Mouse (Mus musculus): ENCODE measurements around the gene Pbx2.

The Pbx2 gene

DNA sequence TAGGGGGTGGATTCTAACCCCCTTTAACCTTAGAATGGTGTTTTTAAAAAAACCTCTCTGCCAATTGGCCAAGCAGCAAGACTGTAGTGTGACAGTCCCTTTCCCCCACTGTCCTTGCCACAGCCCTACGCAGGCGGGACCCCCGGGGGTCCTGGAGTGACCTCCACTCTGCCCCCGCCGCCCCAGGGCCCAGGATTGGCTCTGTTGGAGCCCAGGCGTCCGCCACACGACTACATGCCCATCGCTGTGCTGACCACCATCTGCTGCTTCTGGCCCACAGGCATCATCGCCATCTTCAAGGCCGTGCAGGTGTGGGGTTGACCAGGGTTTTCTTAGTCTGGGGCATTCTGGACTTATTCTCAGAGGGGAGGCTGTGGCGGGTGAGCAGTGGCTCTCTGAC lies 40.6 kb downstream of the Pbx2 start:
- no peak for DNase-seq

DNA sequence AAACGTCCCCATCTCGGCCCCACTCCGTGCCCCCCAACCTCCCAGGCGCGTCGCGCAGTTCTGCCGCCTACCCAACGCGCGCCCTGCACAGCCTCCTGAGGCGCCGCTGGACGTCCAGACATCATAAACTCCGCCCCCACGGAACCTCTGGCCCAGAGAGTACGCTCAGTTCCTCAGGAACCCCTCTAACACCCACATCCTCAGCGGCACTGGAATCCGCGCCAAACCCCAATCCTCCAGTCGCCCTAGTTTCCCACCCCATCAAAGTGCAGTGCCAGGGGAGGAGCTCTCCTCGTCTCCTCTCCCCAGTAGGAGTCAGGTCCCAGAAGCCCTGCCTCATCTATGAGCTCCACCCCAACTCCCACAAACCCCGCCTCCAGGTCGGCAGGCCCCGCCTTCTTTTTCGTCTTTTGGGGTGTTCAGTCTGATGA lies 41.2 kb downstream of the Pbx2 start:
- peak; percentile 87 for DNase-seq

DNA sequence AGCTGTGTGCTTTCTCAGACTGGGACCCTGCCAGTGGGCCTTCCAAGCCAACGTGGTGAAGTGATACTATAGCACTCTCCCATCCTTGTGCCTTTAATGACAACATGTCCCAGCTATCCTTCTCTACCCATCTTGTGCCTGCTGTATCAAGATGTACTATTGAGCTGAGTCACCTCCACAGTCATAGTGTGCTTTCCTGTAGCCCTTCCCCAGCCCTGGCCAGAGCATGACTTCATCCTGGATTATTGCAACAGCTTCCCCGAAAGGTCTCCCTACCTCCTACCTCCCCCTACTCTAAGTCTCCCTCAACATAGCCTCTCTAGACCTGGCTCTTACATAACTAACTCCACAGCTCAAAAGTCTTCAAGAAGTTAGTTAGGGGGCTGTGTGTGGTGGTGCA lies 44.6 kb downstream of the Pbx2 start:
- DNase-seq = no peak

DNA sequence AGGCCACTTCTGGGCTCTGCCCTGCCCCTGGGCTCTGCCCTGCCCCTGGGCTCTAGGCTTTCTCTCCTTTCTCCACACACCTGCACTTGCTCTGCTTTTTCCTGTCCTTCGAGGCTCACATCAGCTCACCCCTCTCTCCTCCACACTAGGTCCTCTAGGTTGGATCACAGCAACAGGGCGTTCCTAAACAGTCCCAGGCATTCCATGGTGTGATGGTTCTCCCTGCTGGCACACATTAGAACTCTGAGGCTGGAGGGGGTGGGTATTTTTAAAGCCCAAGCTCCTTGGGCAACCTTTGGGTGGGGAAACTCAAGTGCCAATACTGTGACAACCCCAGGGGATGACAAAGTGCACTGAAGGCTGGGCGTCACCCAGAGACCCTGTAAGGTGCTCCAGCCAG lies 46.4 kb downstream of the Pbx2 start:
- no peak for DNase-seq

DNA sequence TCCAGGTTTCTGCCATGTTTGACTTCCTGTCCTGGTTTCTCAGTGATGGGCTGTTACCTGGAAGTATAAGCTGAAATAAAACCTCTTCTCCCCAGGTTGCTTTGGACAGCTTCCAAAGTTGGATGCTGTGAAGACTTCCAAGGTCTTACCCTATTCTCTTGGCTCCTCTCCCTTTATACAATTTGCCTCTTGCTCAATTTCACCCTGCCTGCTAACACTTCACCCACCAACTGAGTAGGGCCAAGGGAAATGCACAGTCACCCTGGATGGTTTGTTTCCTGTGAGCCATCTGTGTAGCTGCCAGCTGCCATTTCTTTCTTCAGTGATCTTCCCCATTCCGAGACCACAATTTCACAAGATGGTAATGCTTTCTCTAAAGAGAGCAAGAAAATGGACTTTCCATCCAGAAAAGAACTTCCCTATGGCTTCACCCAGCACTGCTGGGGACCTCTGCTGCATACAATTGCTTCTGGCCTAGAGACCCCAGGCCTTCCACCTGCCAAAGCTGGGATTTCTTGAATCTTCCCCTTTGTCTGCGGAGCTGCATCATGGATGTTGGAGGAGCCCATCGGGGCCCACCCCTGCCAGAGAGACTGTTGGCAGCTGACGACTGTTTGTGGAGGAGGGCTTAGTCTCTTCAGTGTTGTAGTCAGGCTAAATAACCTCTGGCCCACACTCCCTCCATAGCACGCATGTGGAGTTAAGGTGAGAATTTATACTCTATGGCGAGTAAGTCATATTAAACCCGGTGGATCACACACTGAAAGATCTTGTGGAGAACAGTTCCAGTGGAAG lies 48.6 kb downstream of the Pbx2 start:
- DNase-seq = no peak

DNA sequence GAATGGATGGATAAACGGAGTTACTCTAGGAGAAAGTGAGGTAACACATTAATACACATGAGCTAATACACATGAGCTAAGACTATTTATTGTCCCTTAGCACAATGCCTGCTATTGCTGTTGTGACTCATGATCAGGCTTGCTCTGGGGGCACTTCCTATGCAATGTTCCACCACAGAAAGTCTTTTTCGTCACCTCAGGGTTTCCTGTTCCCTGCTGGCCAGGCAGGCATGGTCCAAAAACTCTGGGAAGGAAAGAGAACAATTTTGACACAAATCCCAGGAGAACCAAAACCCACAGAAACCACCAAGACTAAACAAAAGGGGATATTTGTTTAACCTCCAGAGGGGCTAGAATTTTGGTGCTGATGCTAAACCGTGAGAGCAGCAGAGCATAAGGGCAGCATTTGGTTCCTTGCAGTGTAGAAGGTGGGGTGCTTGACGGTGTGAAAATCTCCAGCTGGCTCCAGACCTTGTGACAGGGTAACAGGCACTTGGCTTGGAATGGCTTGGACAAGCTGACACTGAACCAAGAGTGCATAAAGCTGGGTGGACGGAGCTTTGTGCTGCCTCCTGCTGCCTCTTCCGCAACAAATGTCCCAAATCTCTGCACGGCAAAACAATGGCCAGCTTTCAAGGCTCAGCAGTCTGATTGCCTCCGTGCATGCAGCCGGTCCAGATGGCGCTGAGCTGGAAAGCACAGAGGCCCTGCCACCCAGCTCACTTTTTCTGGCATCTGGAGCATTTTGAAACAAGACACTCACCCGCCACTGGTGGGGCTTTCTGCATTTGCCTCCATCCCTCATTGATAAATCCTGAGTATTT lies 49.9 kb downstream of the Pbx2 start:
- DNase-seq = no peak

DNA sequence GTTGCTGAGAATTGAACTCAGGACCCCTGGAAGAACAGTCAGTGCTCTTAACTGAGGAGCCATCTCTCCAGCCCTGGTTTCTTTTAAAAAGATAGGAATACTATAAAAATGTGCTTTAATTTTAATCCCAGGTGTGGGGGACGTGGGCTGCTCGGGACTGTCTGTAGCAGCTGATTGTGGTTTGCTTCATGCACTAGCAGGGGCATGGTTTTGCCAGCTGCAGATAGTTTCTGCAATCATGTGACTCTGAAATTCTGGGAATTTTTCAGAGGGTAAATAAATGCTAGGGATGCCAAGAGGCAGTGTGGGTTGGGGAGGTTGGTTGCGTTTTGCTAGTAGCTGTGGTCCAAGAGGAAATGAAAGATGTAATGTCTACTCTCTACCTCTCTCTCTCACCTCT lies 50.9 kb downstream of the Pbx2 start:
- DNase-seq = no peak

DNA sequence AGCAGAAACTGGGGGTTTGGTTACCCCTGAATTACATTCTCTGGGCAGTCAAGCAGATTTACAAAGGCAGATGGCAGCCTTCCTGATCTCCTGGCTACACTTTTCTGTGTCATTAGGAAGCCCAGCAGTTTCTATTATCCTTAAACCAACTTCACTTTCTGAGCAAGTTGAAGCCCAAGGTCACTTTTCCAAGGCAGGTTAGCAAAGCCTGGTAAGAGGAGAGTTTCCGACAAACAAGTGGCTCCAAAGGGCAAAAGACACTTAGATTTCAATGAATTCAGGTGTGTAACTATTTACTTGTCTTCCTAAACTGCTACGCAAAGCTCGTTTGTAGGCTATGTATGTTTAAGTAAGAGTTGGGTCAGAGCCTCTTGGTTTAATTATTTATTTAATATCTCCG lies 52.3 kb downstream of the Pbx2 start:
- no peak for DNase-seq

DNA sequence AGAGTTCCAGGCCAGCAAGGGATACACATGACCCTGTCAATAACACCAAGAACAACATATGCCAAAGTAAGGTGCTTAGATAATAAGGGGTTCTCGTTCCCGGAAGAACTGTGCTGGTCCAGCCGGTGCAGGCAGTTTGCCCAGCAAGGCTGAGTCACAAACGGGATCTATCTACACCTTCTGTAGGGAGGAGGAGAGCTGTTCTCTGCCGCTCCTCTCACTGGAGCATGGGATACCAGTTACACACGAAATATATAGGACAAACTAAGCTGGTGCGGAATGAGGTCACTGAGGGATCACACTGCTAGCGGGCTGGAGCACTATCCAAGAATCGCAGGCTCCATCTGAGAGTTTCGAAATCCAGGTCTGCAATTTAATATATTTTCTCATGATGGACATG lies 52.9 kb downstream of the Pbx2 start:
- no peak for DNase-seq

DNA sequence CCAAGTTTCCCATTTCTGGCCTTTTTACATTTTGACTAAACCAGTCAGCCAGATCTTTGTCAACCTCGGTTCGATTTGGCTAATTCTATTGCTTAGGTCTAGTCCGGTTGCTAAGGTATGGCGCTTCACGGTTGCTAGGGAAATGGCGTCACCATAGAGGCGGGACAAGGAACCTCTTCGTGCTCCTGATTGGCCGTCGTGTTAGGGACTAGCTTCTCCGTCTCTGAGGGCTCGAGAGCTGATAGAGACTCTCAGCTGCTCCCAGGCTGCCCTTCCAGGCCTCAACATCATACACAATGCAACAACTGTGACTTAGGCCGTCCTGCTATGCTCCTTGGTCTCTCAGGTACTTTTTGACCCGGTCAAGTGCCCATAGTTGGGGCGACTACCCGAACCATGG lies 53.5 kb downstream of the Pbx2 start, which contains the start of gene Fkbpl:
Gene Fkbpl (plus strand): TSS at position 157 of the 400 bp plus-strand sequence.
- DNase-seq = peak; percentile 97

DNA sequence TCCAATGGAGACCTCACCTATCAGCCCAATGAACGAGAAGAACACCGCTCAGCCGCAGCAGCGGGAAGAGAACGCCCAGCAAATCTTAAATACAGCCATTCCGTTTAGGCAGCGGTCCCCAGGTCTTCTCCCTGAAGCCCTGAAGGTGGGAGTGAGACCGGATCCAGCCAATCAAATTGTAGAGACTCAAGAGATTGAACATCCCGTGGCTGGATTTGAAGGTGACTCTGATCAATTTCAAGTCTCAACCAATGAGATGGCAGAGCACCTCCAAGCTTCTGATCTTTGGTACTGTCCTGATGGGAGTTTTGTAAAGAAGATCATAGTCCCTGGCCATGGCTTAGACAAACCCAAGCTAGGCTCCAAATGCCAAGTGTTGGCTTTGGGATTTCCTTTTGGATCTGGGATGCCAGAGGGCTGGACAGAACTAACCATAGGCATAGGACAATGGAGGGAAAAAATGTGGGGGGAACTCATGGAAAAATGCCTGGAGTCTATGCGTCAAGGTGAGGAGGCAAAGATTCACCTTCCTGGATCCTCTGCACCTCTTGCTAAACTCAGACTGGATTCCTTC lies 54.3 kb downstream of the Pbx2 start:
- DNase-seq = no peak

DNA sequence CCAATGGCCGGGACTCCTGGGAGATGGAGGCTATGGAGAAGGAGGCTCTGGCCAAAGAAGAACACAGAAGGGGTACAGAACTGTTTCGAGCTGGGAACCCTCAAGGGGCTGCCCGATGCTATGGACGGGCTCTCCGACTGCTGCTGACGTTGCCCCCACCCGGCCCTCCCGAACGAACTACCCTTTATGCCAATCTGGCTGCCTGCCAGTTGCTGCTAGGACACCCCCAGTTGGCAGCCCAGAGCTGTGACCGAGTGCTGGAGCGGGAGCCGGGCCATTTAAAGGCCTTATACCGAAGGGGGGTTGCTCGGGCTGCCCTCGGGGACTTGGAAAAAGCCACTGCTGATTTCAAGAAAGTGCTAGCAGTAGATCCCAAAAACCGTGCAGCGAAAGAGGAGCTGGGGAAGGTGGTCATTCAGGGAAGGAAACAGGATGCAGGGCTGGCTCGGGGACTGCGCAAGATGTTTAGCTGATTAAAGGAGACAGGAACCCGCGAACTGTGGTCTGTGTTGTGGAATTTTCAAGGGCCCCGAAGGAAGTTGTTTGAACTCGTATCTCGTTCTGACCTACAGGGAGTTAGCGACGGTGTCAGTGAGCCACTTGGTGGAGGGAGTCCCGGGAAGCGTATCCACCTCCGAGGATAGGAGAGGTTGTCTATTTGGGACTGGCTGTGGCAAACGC lies 54.9 kb downstream of the Pbx2 start:
- no peak for DNase-seq
